Mouse (Mus musculus): Measurements from ENCODE around the gene BC005561. TPM values are rescaled to one million over a fixed set of nuclear protein-coding genes. Genes with fewer than 3 reads are reported as not detected.
A peak's percentile ranks its signal among the peaks of the same experiment; 100 is the strongest.
"Not testable (repeated sequence)": the region's sequence is repeated elsewhere in the genome, so short reads cannot be mapped to it uniquely, and the experiment has no call there.

The BC005561 gene
- total and polyA plus RNA-seq, 3 experiments: 1.8 to 4.0 (median 2.5) TPM

GRCm38 (mm10) chr5:104570766-104571165, 62.6 kb downstream of the BC005561 start:
- Histone ChIP-seq H3K9ac (ENCODE audit: insufficient read depth, low read depth) (peak overlapping the region; percentile 66; the same call in 1 of the 2 replicates), H3K36me3 (replicated peaks in 1 of 2; ENCODE audit: control insufficient read depth in 1 of 2, insufficient read depth in 1 of 2, low read length in 1 of 2) (peaks cover 9 to 10% of the 10 kb centered on the region in 2 experiments)
- dilution Hi-C loops (cut with MboI; ENCODE audit: extremely low pct_ligation_motif_present, extremely low pct_unique_long_range_greater_than_20kb, low sequenced_read_pairs): no loop called here

GRCm38 (mm10) chr5:104571282-104571921, 63.2 kb downstream of the BC005561 start:
- Histone ChIP-seq H3K4me3 (replicated peaks in 1 of 3; ENCODE audit: low read depth in 2 of 3, low read length in 2 of 3, poor library complexity in 1 of 3) (peak overlapping the region; percentile 55 to 88 (median 79)), H3K9me3 (replicated peaks; ENCODE audit: low read length) (peaks cover 11% of the 10 kb centered on the region), H3K79me2 (replicated peaks; ENCODE audit: control insufficient read depth, extremely low read depth, insufficient read depth, poor library complexity, severe bottlenecking) (peaks cover 28% of the 10 kb centered on the region), H3K27ac (ENCODE audit: insufficient read depth, low read depth) (peak overlapping the region; percentile 54), H3K9ac (ENCODE audit: insufficient read depth, low read depth) (peak overlapping the region; percentile 89)
- H3K4me1 ChIP-seq (ENCODE audit: control insufficient read depth in 1 of 2, insufficient read depth in 2 of 2); H3K36me3 ChIP-seq (replicated peaks in 1 of 2; ENCODE audit: control insufficient read depth in 1 of 2, insufficient read depth in 1 of 2, low read length in 1 of 2); dilution Hi-C loops (cut with MboI; ENCODE audit: extremely low pct_ligation_motif_present, extremely low pct_unique_long_range_greater_than_20kb, low sequenced_read_pairs); H3K27me3 ChIP-seq (replicated peaks); in situ Hi-C loops (cut with MboI; ENCODE audit: low pct_ligation_motif_present, low pct_unique_long_range_greater_than_20kb, low sequenced_read_pairs); H3K4me2 ChIP-seq (ENCODE audit: insufficient read depth, low read depth, poor library complexity, severe bottlenecking): not testable (repeated sequence)
- TF ChIP-seq NELFE (IDR thresholded peaks at IDR 0.05; ENCODE audit: low read depth, low read length) (peak; percentile 35; the same call in 1 of the 2 replicates), ELF1 (IDR thresholded peaks at IDR 0.05; ENCODE audit: low read depth, low read length) (peak; percentile 40; the same call in 1 of the 2 replicates), HCFC1 (IDR thresholded peaks at IDR 0.05; ENCODE audit: low read depth, low read length) (peak; percentile 79), CHD2 (IDR thresholded peaks at IDR 0.05; ENCODE audit: low read length) (peak; percentile 96), POLR2A (IDR thresholded peaks at IDR 0.05; ENCODE audit: low read depth, low read length) (peak; percentile 73), TBP (conservative IDR thresholded peaks at IDR 0.05; ENCODE audit: low read depth, low read length) (peak; percentile 50; the same call in 1 of the 2 replicates)
- DNase-seq (ENCODE audit: extremely low read depth): peak; percentile 87

More at GRCm38 (mm10) chr5:104570766-104571165, 62.6 kb downstream of the BC005561 start:
- H3K79me2 ChIP-seq (replicated peaks; ENCODE audit: control insufficient read depth, extremely low read depth, insufficient read depth, poor library complexity, severe bottlenecking): peaks cover 28% of the 10 kb centered on the region
- H3K4me2 ChIP-seq (ENCODE audit: insufficient read depth, low read depth, poor library complexity, severe bottlenecking): no peak overlapping the region
- TF ChIP-seq SMC3 (IDR thresholded peaks at IDR 0.05; ENCODE audit: low read depth, low read length): no peak
- TF ChIP-seq MAFK (IDR thresholded peaks at IDR 0.05; ENCODE audit: insufficient replicate concordance, low read length): no peak
- no peak for TF ChIP-seq TBP (conservative IDR thresholded peaks at IDR 0.05; ENCODE audit: low read depth, low read length)
- no peak for TF ChIP-seq EP300 (IDR thresholded peaks at IDR 0.05; ENCODE audit: low read length)
- no peak for TF ChIP-seq JUN (IDR thresholded peaks at IDR 0.05; ENCODE audit: insufficient read depth, low read depth, low read length)
- no peak for TF ChIP-seq USF1 (IDR thresholded peaks at IDR 0.05; ENCODE audit: low read depth, low read length)
- no peak for TF ChIP-seq CHD2 (IDR thresholded peaks at IDR 0.05; ENCODE audit: low read length)
- TF ChIP-seq USF2 (conservative IDR thresholded peaks at IDR 0.05; ENCODE audit: low read depth, low read length): no peak
- TF ChIP-seq NELFE (IDR thresholded peaks at IDR 0.05; ENCODE audit: low read depth, low read length): no peak
- TF ChIP-seq POLR2AphosphoS2 (IDR thresholded peaks at IDR 0.05; ENCODE audit: low read depth, low read length): no peak
- H3K27me3 ChIP-seq (replicated peaks): no peaks in the 10 kb centered on the region
- DNase-seq (ENCODE audit: extremely low read depth): no peak
- H3K27ac ChIP-seq (ENCODE audit: insufficient read depth, low read depth): no peak overlapping the region
- peak overlapping the region in 2 of 3 experiments; percentile 27 to 29 for H3K4me3 ChIP-seq (replicated peaks in 1 of 3; ENCODE audit: low read depth in 2 of 3, low read length in 2 of 3, poor library complexity in 1 of 3)
- in situ Hi-C loops (cut with MboI; ENCODE audit: low pct_ligation_motif_present, low pct_unique_long_range_greater_than_20kb, low sequenced_read_pairs): no loop called here
- H3K9me3 ChIP-seq (replicated peaks; ENCODE audit: low read length): peaks cover 11% of the 10 kb centered on the region
- H3K4me1 ChIP-seq (ENCODE audit: control insufficient read depth in 1 of 2, insufficient read depth in 2 of 2): no peaks in the 10 kb centered on the region

Other genes with a start within 250 kb of the BC005561 start
- not detected in 2 replicates for gene Ibsp, start 209.2 kb upstream of the BC005561 start, total RNA-seq (2012; rRNA removed)
- gene Ibsp, start 209.2 kb upstream of the BC005561 start, total RNA-seq (2014; rRNA removed): not detected in 2 replicates
- gene Ibsp, start 209.2 kb upstream of the BC005561 start, polyA plus RNA-seq (2012; ENCODE audit: insufficient read length, low read depth): not detected in 2 replicates
- gene Mepe, start 183.0 kb upstream of the BC005561 start, total RNA-seq (2012; rRNA removed): not detected in 2 replicates
- gene Mepe, start 183.0 kb upstream of the BC005561 start, total RNA-seq (2014; rRNA removed): not detected in 2 replicates
- gene Mepe, start 183.0 kb upstream of the BC005561 start, polyA plus RNA-seq (2012; ENCODE audit: insufficient read length, low read depth): not detected in 2 replicates
- 1.9 and 2.1 TPM in 2 replicates for gene Spp1, start 73.2 kb upstream of the BC005561 start, total RNA-seq (2012; rRNA removed)
- gene Spp1, start 73.2 kb upstream of the BC005561 start, total RNA-seq (2014; rRNA removed): 25.7 and 27.0 TPM in 2 replicates
- 10.2 and 10.4 TPM in 2 replicates for gene Spp1, start 73.2 kb upstream of the BC005561 start, polyA plus RNA-seq (2012; ENCODE audit: insufficient read length, low read depth)
- gene Pkd2, start 48.9 kb upstream of the BC005561 start, total RNA-seq (2012; rRNA removed): not detected in 2 replicates
- gene Pkd2, start 48.9 kb upstream of the BC005561 start, total RNA-seq (2014; rRNA removed): not detected in 2 replicates
- not detected in 2 replicates for gene Pkd2, start 48.9 kb upstream of the BC005561 start, polyA plus RNA-seq (2012; ENCODE audit: insufficient read length, low read depth)

Data from CH12.LX (cell line).